Mouse (Mus musculus) lung, postnatal 0 days (tissue): Measurements from ENCODE around the gene Rplp0.

Source experiments
- CTCF ChIP-seq: IDR thresholded peaks from 2 replicates; pipeline ENCODE4 v1.5.1; 2016; ENCODE audit warnings: antibody characterized with exemption, mild to moderate bottlenecking
- EP300 ChIP-seq: IDR thresholded peaks from 2 replicates; pipeline ENCODE4 v1.6.1; 2016; ENCODE audit warnings: antibody characterized with exemption, mild to moderate bottlenecking, control low read depth

DNA sequence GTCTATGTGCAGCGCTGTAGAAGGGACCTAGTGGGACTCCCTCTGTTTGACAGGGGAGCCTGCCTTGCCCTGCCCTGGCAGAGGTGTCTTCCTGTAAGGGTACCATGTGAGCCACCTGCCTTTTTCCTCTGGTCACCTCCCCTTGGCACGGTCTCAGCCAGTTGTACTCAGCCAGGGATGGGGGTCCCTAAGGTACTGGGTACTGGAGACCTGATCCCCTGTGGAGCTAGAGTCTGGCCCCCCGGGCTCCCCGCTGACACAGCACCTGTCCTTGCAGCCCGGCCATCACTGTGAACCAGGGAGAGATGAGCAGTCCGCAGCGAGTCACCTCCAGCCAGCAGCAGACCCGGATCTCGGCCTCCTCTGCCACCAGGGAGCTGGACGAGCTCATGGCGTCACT, 12.7 kb upstream of the Rplp0 start:
- TF ChIP-seq CTCF: no peak
- no peak for TF ChIP-seq EP300
